Mouse (Mus musculus) gastrocnemius, adult 2 months (tissue): Measurements from ENCODE around the gene Piwil4. TPM values are rescaled to one million over a fixed set of nuclear protein-coding genes. Genes with fewer than 3 reads are reported as not detected.

Source experiments
- DNase-seq: peaks from one replicate; pipeline ENCODE4 v3.0.0; 2022
- H3K27ac ChIP-seq: fragments of 200-600 bp; 2 replicates; pipeline ENCODE4 v1.8.1; 2022; ENCODE audit warnings: mild to moderate bottlenecking
- H3K4me3 ChIP-seq: fragments of 200-600 bp; 2 replicates; pipeline ENCODE4 v1.8.1; 2022; ENCODE audit warnings: mild to moderate bottlenecking, moderate library complexity
- CTCF ChIP-seq: fragments of 200-600 bp; IDR thresholded peaks from 2 replicates; pipeline ENCODE4 v1.8.1; 2022; ENCODE audit warnings: antibody characterized with exemption, mild to moderate bottlenecking, moderate library complexity
- intact Hi-C: fragments of 180-260 bp; cut with DNase I; formaldehyde crosslinking; loops from one replicate; pipeline ENCODE4 v1.15.1; 2025
- total RNA-seq, 2 experiments: library from RNA; stranded (reverse); gene quantifications; 2 replicates each; pipeline ENCODE4 v1.2.3; 2021

Gene Piwil4
- total RNA-seq, 2 experiments from 2014 or later: 0.11 TPM; not detected in 1

DNA sequence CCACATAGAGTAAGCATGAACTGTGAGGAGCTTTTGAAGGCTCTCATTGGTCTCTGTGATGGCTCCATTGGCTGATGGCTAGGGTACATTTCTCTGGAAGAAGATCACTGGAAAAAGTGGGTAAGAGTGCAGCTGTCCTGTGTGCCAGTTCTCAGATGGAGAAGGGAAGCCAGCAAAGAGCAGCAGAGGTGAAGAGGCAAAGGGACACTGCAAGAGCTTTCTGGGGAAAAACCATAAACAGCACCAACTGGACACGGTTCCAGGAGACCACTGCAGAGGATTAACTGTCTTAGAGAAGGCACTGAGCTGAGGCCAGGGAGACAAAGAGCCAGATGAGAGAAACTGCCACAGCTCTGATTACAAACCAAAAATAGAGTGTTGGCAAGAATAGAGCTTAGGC, 87.8 kb downstream of the Piwil4 start:
- H3K27ac ChIP-seq: peak overlapping the region; percentile 84
- intact Hi-C loops: no loop called here
- H3K4me3 ChIP-seq: peak overlapping the region; percentile 1; the same call in 1 of the 2 replicates
- no peak for TF ChIP-seq CTCF
- peak; percentile 76 for DNase-seq

DNA sequence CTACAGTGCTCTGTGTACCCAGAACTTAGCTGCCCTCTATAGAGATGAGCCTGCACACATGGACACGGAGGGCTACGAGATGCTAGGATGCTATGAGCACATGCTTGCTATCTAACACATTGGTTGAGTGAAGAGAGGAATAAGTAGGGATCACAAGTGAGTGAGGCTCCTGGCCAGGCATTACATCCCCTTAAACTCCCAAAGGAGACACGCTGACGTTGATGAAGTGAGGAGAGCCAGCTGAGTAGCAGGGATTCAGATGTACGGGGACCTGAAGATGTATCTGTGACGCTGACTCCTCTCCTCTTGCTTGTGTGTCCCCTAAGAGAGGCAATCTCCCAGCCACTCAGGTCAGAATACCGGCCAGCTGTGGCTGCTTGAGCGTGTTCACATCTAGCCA, 92.7 kb downstream of the Piwil4 start:
- TF ChIP-seq CTCF: no peak
- intact Hi-C loops: no loop called here
- no peak overlapping the region for H3K4me3 ChIP-seq
- H3K27ac ChIP-seq: peak overlapping the region; percentile 63
- DNase-seq: no peak

DNA sequence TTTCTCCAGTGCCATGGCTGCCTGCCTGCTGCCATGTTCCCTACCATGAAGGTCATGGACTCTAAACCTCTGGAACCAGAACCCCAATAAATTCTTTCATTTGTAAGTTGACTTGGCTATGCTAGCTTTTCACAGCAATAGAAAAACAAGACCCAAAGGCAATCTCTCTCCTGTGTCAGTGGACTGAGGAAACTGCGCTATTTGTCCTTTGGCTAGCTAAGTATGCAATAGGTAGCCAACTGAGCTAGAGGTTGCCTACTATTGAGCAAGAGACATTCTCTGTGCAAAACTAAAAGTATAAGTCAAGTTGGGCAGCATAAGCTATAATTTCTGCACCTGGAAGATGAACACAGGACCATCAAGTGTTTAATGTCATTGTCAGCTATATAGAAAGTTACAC, 93.9 kb downstream of the Piwil4 start:
- no peak overlapping the region for H3K4me3 ChIP-seq
- intact Hi-C loops: no loop called here
- peak overlapping the region; percentile 44 for H3K27ac ChIP-seq
- no peak for TF ChIP-seq CTCF
- no peak for DNase-seq

Other genes with a start within 250 kb of the Piwil4 start
- gene Kdm4d, start 240.3 kb downstream of the Piwil4 start, total RNA-seq: not detected
- 100 to 1,000 TPM; 101 TPM for gene Cwc15, start 240.1 kb downstream of the Piwil4 start, total RNA-seq
- gene Amotl1, start 95.7 kb downstream of the Piwil4 start, total RNA-seq: 100 to 1,000 TPM; 397 to 399 TPM
- under 1 TPM; 0.20 to 0.28 TPM for gene Fut4, start 11.7 kb upstream of the Piwil4 start, total RNA-seq
- not detected for gene 1700012B09Rik, start 30.3 kb upstream of the Piwil4 start, total RNA-seq
- 10 to 100 TPM in 1 of 2 experiments, 1 to 10 TPM in 1; 8.9 to 12.7 TPM for gene Mre11a, start 43.9 kb upstream of the Piwil4 start, total RNA-seq
- 1 to 10 TPM; 6.5 to 9.4 TPM for gene Ankrd49, start 44.1 kb upstream of the Piwil4 start, total RNA-seq
- gene Gpr83, start 119.5 kb upstream of the Piwil4 start, total RNA-seq: not detected
- not detected for gene Izumo1r, start 163.2 kb upstream of the Piwil4 start, total RNA-seq